Mouse (Mus musculus): Measurements from ENCODE around the gene Col6a4. TPM values are rescaled to one million over a fixed set of nuclear protein-coding genes. Genes with fewer than 3 reads are reported as not detected.

Gene Col6a4
- polyA plus RNA-seq, 1 experiment: 3.9 TPM

GRCm38 (mm10) chr9:105976871-105977270, 119.7 kb downstream of the Col6a4 start:
- Histone ChIP-seq H3K27ac (ENCODE audit: insufficient read depth, low read length) (no peak overlapping the region), H3K4me3 (ENCODE audit: insufficient read depth, low read length) (no peak overlapping the region)
- no peak for TF ChIP-seq CTCF (IDR thresholded peaks at IDR 0.05; ENCODE audit: extremely low read depth, insufficient read depth, low read length)
- TF ChIP-seq POLR2A (IDR thresholded peaks at IDR 0.05; ENCODE audit: extremely low read depth, insufficient read depth, low read length): no peak

DNA sequence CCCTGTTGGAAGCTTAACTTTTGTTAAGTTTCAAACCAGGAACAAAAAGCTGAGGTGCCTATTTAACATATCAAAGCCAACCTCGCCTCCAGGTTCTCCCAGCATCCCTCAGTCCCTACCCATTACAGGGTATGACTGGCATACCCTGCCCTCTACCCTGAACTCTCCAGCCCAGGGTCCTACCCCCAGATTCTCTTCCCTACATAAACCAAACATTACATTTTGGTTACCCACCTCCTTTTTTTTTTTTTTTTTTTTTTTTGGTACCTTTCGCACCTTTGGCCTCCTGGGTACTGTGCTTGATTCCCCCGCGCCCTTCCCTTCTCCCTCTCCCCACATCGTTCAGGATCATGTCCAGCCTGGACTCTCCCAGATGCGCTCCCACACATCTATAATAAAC, 120.3 kb downstream of the Col6a4 start:
- TF ChIP-seq CTCF (IDR thresholded peaks at IDR 0.05; ENCODE audit: extremely low read depth, insufficient read depth, low read length) (no peak), POLR2A (IDR thresholded peaks at IDR 0.05; ENCODE audit: extremely low read depth, insufficient read depth, low read length) (no peak)
- Histone ChIP-seq H3K4me1 (ENCODE audit: control insufficient read depth, insufficient read depth, low read length) (no peaks in the 10 kb centered on the region; the same call in 1 of the 2 replicates), H3K27ac (ENCODE audit: insufficient read depth, low read length) (no peak overlapping the region), H3K4me3 (ENCODE audit: insufficient read depth, low read length) (no peak overlapping the region)

More at GRCm38 (mm10) chr9:105976871-105977270, 119.7 kb downstream of the Col6a4 start:
- H3K4me1 ChIP-seq (ENCODE audit: control insufficient read depth, insufficient read depth, low read length): no peaks in the 10 kb centered on the region; the same call in 1 of the 2 replicates

GRCm38 (mm10) chr9:105973736-105974135, 122.8 kb downstream of the Col6a4 start:
- H3K27ac ChIP-seq (ENCODE audit: insufficient read depth, low read length): no peak overlapping the region
- TF ChIP-seq POLR2A (IDR thresholded peaks at IDR 0.05; ENCODE audit: extremely low read depth, insufficient read depth, low read length) (no peak), CTCF (IDR thresholded peaks at IDR 0.05; ENCODE audit: extremely low read depth, insufficient read depth, low read length) (no peak)
- no peaks in the 10 kb centered on the region; the same call in 1 of the 2 replicates for H3K4me1 ChIP-seq (ENCODE audit: control insufficient read depth, insufficient read depth, low read length)
- no peak overlapping the region for H3K4me3 ChIP-seq (ENCODE audit: insufficient read depth, low read length)

DNA sequence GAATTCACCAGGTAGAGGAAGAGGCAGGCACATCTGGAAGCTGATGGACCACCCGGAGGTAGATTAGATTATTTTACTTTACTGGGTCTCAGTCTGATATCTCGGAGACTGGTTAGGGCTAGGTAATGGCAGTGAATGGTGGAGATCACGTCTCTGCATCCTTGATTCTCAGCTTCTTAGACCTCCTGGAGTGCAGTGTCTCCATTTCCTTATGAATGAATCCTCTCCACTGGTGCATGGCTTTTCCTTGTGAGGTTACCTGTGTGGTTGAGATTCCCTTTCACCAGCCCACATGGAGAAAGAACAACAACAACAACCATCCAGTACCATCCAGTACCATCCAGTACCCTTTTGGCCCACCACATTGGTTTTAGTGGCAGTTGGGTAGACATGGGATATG, 124.6 kb downstream of the Col6a4 start:
- H3K4me1 ChIP-seq (ENCODE audit: control insufficient read depth, insufficient read depth, low read length): no peaks in the 10 kb centered on the region; the same call in 1 of the 2 replicates
- TF ChIP-seq POLR2A (IDR thresholded peaks at IDR 0.05; ENCODE audit: extremely low read depth, insufficient read depth, low read length) (no peak), CTCF (IDR thresholded peaks at IDR 0.05; ENCODE audit: extremely low read depth, insufficient read depth, low read length) (no peak)
- no peak overlapping the region for H3K27ac ChIP-seq (ENCODE audit: insufficient read depth, low read length)
- no peak overlapping the region for H3K4me3 ChIP-seq (ENCODE audit: insufficient read depth, low read length)

DNA sequence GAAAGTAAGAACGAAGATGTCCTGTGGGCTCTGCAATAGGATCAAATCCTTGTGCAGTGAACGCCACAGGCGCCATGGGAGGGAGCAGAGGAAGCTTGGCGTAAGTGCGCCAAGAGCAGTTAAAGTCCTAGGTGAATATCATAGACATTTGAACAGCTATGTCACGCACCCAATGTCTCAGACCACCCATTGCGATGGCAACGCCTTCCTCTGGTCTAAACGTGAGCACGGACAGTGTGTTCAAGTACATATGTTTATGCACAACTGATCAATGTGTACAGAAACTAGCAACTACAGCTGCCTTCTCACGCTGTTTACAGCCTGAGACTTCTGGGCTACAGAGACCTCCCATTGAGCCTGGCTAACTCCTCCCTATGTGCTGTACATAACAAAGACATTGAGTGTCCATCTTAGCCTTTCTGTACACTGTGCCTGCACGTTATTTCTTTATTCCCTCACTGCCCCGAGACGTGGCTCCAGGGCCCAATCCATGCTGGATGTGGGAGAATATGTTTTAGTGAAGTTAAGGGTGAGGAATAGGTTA, 125.2 kb downstream of the Col6a4 start:
- TF ChIP-seq POLR2A (IDR thresholded peaks at IDR 0.05; ENCODE audit: extremely low read depth, insufficient read depth, low read length): no peak
- no peak for TF ChIP-seq CTCF (IDR thresholded peaks at IDR 0.05; ENCODE audit: extremely low read depth, insufficient read depth, low read length)
- H3K4me3 ChIP-seq (ENCODE audit: insufficient read depth, low read length): no peak overlapping the region
- H3K27ac ChIP-seq (ENCODE audit: insufficient read depth, low read length): no peak overlapping the region
- no peaks in the 10 kb centered on the region for H3K4me1 ChIP-seq (ENCODE audit: control insufficient read depth, insufficient read depth, low read length)

- H3K27ac ChIP-seq (ENCODE audit: insufficient read depth, low read length): no peak overlapping the region
- no peak overlapping the region for H3K4me3 ChIP-seq (ENCODE audit: insufficient read depth, low read length)
- H3K4me1 ChIP-seq (ENCODE audit: control insufficient read depth, insufficient read depth, low read length): no peaks in the 10 kb centered on the region
- TF ChIP-seq POLR2A (IDR thresholded peaks at IDR 0.05; ENCODE audit: extremely low read depth, insufficient read depth, low read length): no peak
- no peak for TF ChIP-seq CTCF (IDR thresholded peaks at IDR 0.05; ENCODE audit: extremely low read depth, insufficient read depth, low read length)
Measured at GRCm38 (mm10) chr9:105970901-105971300, 125.7 kb downstream of the Col6a4 start.

DNA sequence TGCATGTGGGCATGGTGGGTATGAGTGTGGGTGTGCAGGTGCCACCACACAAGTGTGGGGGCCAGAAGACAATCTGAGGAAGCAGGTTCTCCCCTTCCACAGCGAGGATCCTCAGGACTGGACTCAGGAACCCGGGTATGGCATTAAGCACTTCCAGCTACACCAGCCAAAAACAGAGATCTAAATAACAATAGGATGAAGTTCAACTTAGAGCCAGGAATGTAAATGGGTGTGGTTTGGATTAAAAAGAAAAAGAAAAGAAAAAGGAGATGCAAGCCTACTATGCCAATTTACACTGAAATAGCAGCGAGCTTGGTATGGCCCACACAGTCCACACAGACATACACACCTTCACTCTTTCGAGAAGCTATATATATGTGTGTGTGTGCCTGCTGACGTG, 128.6 kb downstream of the Col6a4 start:
- H3K27ac ChIP-seq (ENCODE audit: insufficient read depth, low read length): no peak overlapping the region
- no peak overlapping the region for H3K4me3 ChIP-seq (ENCODE audit: insufficient read depth, low read length)
- H3K4me1 ChIP-seq (ENCODE audit: control insufficient read depth, insufficient read depth, low read length): no peaks in the 10 kb centered on the region; the same call in 1 of the 2 replicates
- no peak for TF ChIP-seq POLR2A (IDR thresholded peaks at IDR 0.05; ENCODE audit: extremely low read depth, insufficient read depth, low read length)
- no peak for TF ChIP-seq CTCF (IDR thresholded peaks at IDR 0.05; ENCODE audit: extremely low read depth, insufficient read depth, low read length)

DNA sequence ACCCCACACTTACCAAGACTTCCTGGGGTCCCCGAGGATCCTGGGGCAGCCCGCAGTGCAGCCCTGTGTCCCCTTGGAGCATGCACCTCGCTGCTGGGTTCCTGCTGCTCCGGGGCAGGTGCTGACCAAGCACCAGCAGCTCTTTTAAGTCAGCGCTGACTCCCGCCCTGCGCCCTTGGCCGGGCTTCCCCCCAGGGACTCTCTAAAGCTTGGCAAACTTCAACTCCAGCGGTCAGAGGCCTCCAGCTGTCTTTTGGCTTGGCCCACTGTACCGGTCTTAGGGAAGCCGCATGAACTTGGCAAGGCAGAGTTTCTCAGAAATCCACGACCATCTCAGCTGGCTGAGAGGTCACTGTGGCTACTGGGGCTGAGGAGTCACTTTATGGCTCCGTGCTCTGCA, 136.1 kb downstream of the Col6a4 start, which contains the start of gene Col6a5:
Col6a5 (minus strand) TSS at position 111 of the 400 bp plus-strand sequence.
- H3K27ac ChIP-seq (ENCODE audit: insufficient read depth, low read length): no peak within 1 kb of the TSS
- no peak for TF ChIP-seq CTCF (IDR thresholded peaks at IDR 0.05; ENCODE audit: extremely low read depth, insufficient read depth, low read length)
- H3K4me1 ChIP-seq (ENCODE audit: control insufficient read depth, insufficient read depth, low read length): no peaks in the 10 kb centered on the region; the same call in 1 of the 2 replicates
- no peak within 1 kb of the TSS for H3K4me3 ChIP-seq (ENCODE audit: insufficient read depth, low read length)

DNA sequence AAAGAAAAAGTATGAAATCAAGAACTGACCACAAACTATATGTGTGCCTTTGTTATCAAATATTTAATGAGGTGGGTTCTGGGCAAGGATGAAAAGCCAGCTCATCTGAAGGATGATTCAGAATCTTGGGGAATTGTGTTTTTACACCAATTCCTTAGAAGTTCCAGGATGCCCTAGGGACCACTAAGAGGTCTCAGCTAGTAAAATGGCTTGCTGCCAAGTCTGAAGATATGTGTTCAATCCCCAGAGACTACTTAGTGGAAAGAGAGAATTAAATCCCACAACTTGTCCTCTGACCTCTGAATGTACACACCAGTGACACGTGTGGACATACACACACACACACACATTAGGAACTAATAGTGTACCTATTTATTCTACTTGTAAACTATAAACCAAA, 137.5 kb downstream of the Col6a4 start:
- Histone ChIP-seq H3K4me3 (ENCODE audit: insufficient read depth, low read length) (no peak overlapping the region), H3K4me1 (ENCODE audit: control insufficient read depth, insufficient read depth, low read length) (no peaks in the 10 kb centered on the region), H3K27ac (ENCODE audit: insufficient read depth, low read length) (no peak overlapping the region)
- TF ChIP-seq CTCF (IDR thresholded peaks at IDR 0.05; ENCODE audit: extremely low read depth, insufficient read depth, low read length) (no peak), POLR2A (IDR thresholded peaks at IDR 0.05; ENCODE audit: extremely low read depth, insufficient read depth, low read length) (no peak)

DNA sequence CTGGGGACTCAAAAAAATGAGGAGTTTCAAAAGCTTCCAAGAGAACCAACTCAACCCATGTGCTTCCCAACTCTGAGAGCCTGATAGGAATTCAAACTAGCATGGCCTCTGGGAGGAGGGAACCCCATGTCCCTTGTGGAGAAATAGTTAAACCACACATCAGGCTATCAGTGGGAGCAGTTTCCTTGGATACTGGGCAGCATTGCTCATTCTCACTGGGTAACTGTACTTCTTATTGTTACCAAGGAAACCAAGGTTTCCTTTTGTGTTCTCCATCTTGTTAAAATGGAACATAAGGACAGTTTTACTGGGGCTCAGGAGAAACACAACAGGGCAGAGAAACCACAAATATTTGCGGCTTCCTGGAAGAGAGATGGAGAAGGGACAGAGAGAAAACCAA, 146.8 kb downstream of the Col6a4 start:
- Histone ChIP-seq H3K4me1 (ENCODE audit: control insufficient read depth, insufficient read depth, low read length) (no peaks in the 10 kb centered on the region; the same call in none of the 2 replicates), H3K4me3 (ENCODE audit: insufficient read depth, low read length) (no peak overlapping the region), H3K27ac (ENCODE audit: insufficient read depth, low read length) (no peak overlapping the region)
- TF ChIP-seq POLR2A (IDR thresholded peaks at IDR 0.05; ENCODE audit: extremely low read depth, insufficient read depth, low read length): no peak
- TF ChIP-seq CTCF (IDR thresholded peaks at IDR 0.05; ENCODE audit: extremely low read depth, insufficient read depth, low read length): no peak

All from cortical plate, adult 2 months (tissue).